Mouse (Mus musculus): Measurements from ENCODE around the gene Zbtb32. TPM values are rescaled to one million over a fixed set of nuclear protein-coding genes. Genes with fewer than 3 reads are reported as not detected.

The Zbtb32 gene
- total and polyA plus RNA-seq, 3 experiments: 173 to 183 (median 178) TPM

GRCm38 (mm10) chr7:30599933-30600353 lies 1.2 kb upstream of the Zbtb32 start:
- Histone ChIP-seq H3K4me1 (ENCODE audit: control insufficient read depth in 1 of 2, insufficient read depth in 2 of 2) (peaks cover 25 to 32% of the 10 kb centered on the region in 2 experiments), H3K27ac (ENCODE audit: insufficient read depth, low read depth) (no peak overlapping the region), H3K9ac (ENCODE audit: insufficient read depth, low read depth) (no peak overlapping the region), H3K79me2 (replicated peaks; ENCODE audit: control insufficient read depth, extremely low read depth, insufficient read depth, poor library complexity, severe bottlenecking) (peaks cover 5% of the 10 kb centered on the region), H3K4me3 (replicated peaks in 1 of 3; ENCODE audit: low read depth in 2 of 3, low read length in 2 of 3, poor library complexity in 1 of 3) (no peak overlapping the region), H3K4me2 (ENCODE audit: insufficient read depth, low read depth, poor library complexity, severe bottlenecking) (no peak overlapping the region), H3K27me3 (replicated peaks) (no peaks in the 10 kb centered on the region), H3K9me3 (replicated peaks; ENCODE audit: low read length) (peaks cover 3% of the 10 kb centered on the region), H3K36me3 (replicated peaks in 1 of 2; ENCODE audit: control insufficient read depth in 1 of 2, insufficient read depth in 1 of 2, low read length in 1 of 2) (peaks cover 0 to 21% of the 10 kb centered on the region in 2 experiments)
- TF ChIP-seq POLR2AphosphoS2 (IDR thresholded peaks at IDR 0.05; ENCODE audit: low read depth, low read length): no peak
- no peak for TF ChIP-seq CTCF (conservative IDR thresholded peaks at IDR 0.05 in 1 of 2, IDR thresholded peaks at IDR 0.05 in 1 of 2; ENCODE audit: low read depth in 2 of 2, low read length in 2 of 2)
- no peak for TF ChIP-seq MXI1 (IDR thresholded peaks at IDR 0.05; ENCODE audit: low read depth, low read length)
- no peak for TF ChIP-seq IRF4 (IDR thresholded peaks at IDR 0.05; ENCODE audit: low read depth, low read length)
- TF ChIP-seq RAD21 (IDR thresholded peaks at IDR 0.05; ENCODE audit: low read depth, low read length): no peak
- TF ChIP-seq BHLHE40 (IDR thresholded peaks at IDR 0.05; ENCODE audit: low read depth, low read length): no peak
- TF ChIP-seq MAFK (IDR thresholded peaks at IDR 0.05; ENCODE audit: insufficient replicate concordance, low read length): no peak
- no peak for TF ChIP-seq POLR2A (IDR thresholded peaks at IDR 0.05; ENCODE audit: low read depth, low read length)
- TF ChIP-seq JUND (conservative IDR thresholded peaks at IDR 0.05; ENCODE audit: low read depth, low read length): no peak
- TF ChIP-seq JUN (IDR thresholded peaks at IDR 0.05; ENCODE audit: insufficient read depth, low read depth, low read length): no peak
- no peak for TF ChIP-seq MEF2A (IDR thresholded peaks at IDR 0.05; ENCODE audit: borderline replicate concordance, low read depth, low read length)
- TF ChIP-seq NELFE (IDR thresholded peaks at IDR 0.05; ENCODE audit: low read depth, low read length): no peak
- TF ChIP-seq EP300 (IDR thresholded peaks at IDR 0.05; ENCODE audit: low read length): no peak
- TF ChIP-seq RCOR1 (conservative IDR thresholded peaks at IDR 0.05; ENCODE audit: low read depth, low read length): no peak
- no peak for TF ChIP-seq ZC3H11A (IDR thresholded peaks at IDR 0.05; ENCODE audit: low read depth, low read length)
- no peak for TF ChIP-seq ZMIZ1 (IDR thresholded peaks at IDR 0.05; ENCODE audit: low read depth, low read length)
- no peak for TF ChIP-seq CHD2 (IDR thresholded peaks at IDR 0.05; ENCODE audit: low read length)
- TF ChIP-seq PAX5 (IDR thresholded peaks at IDR 0.05; ENCODE audit: low read length): no peak
- no peak for TF ChIP-seq HCFC1 (IDR thresholded peaks at IDR 0.05; ENCODE audit: low read depth, low read length)
- DNase-seq (ENCODE audit: extremely low read depth): no peak
- dilution Hi-C loops (cut with MboI; ENCODE audit: extremely low pct_ligation_motif_present, extremely low pct_unique_long_range_greater_than_20kb, low sequenced_read_pairs) (no loop called here), in situ Hi-C loops (cut with MboI; ENCODE audit: low pct_ligation_motif_present, low pct_unique_long_range_greater_than_20kb, low sequenced_read_pairs) (no loop called here)

GRCm38 (mm10) chr7:30596811-30597210 lies 1.9 kb downstream of the Zbtb32 start:
- dilution Hi-C loops (cut with MboI; ENCODE audit: extremely low pct_ligation_motif_present, extremely low pct_unique_long_range_greater_than_20kb, low sequenced_read_pairs) (no loop called here), in situ Hi-C loops (cut with MboI; ENCODE audit: low pct_ligation_motif_present, low pct_unique_long_range_greater_than_20kb, low sequenced_read_pairs) (no loop called here)
- Histone ChIP-seq H3K9ac (ENCODE audit: insufficient read depth, low read depth) (peak overlapping the region; percentile 17; the same call in 1 of the 2 replicates), H3K9me3 (replicated peaks; ENCODE audit: low read length) (peaks cover 3% of the 10 kb centered on the region), H3K27me3 (replicated peaks) (no peaks in the 10 kb centered on the region), H3K4me1 (ENCODE audit: control insufficient read depth in 1 of 2, insufficient read depth in 2 of 2) (peaks cover 16 to 39% of the 10 kb centered on the region in 2 experiments), H3K4me2 (ENCODE audit: insufficient read depth, low read depth, poor library complexity, severe bottlenecking) (0 out of 2 replicates have a peak overlapping the region, but pooled peaks have one; percentile 59), H3K27ac (ENCODE audit: insufficient read depth, low read depth) (peak overlapping the region; percentile 9; the same call in 1 of the 2 replicates), H3K4me3 (replicated peaks in 1 of 3; ENCODE audit: low read depth in 2 of 3, low read length in 2 of 3, poor library complexity in 1 of 3) (no peak overlapping the region), H3K36me3 (replicated peaks in 1 of 2; ENCODE audit: control insufficient read depth in 1 of 2, insufficient read depth in 1 of 2, low read length in 1 of 2) (peaks cover 0 to 4% of the 10 kb centered on the region in 2 experiments), H3K79me2 (replicated peaks; ENCODE audit: control insufficient read depth, extremely low read depth, insufficient read depth, poor library complexity, severe bottlenecking) (peaks cover 12% of the 10 kb centered on the region)
- no peak for DNase-seq (ENCODE audit: extremely low read depth)
- no peak for TF ChIP-seq MXI1 (IDR thresholded peaks at IDR 0.05; ENCODE audit: low read depth, low read length)
- TF ChIP-seq POLR2A (IDR thresholded peaks at IDR 0.05; ENCODE audit: low read depth, low read length): no peak
- TF ChIP-seq UBTF (IDR thresholded peaks at IDR 0.05; ENCODE audit: low read depth, low read length): no peak
- TF ChIP-seq CHD1 (IDR thresholded peaks at IDR 0.05; ENCODE audit: low read depth, low read length): no peak
- TF ChIP-seq MAFK (IDR thresholded peaks at IDR 0.05; ENCODE audit: insufficient replicate concordance, low read length): no peak
- no peak for TF ChIP-seq SIN3A (IDR thresholded peaks at IDR 0.05; ENCODE audit: low read length)

Data from CH12.LX (cell line).